Mouse (Mus musculus) MEL (cell line): Measurements from ENCODE around the gene Wdr59. TPM values are rescaled to one million over a fixed set of nuclear protein-coding genes. Genes with fewer than 3 reads are reported as not detected.

Experiments used
- DNase-seq: peaks from one replicate; pipeline ENCODE4 v3.0.0; 2011; ENCODE audit warnings: low read depth, low spot score
- H3K27ac ChIP-seq: 2 replicates; pipeline ENCODE4 v1.5.1; 2012; ENCODE audit warnings: low read depth, mild to moderate bottlenecking, control low read depth, low read length, moderate library complexity; ENCODE audit not compliant: control insufficient read depth
- H3K27me3 ChIP-seq, 2 experiments: fragments of 150-350 bp in 1 of 2; sonication (generic) in 1 of 2; 2 replicates each; pipeline ENCODE4 v1.6.1; 2012; ENCODE audit warnings: low read length in 2 of 2, mild to moderate bottlenecking in 2 of 2, improper control_type of control experiment in 1 of 2, moderate library complexity in 1 of 2; ENCODE audit not compliant: insufficient read depth in 2 of 2, control insufficient read depth in 1 of 2
- H3K36me3 ChIP-seq, 2 experiments: 2 replicates each; pipeline ENCODE4 v1.6.1; 2012 to 2014; ENCODE audit warnings: low read length in 2 of 2, improper control_type of control experiment in 1 of 2, inconsistent platforms in 1 of 2, mild to moderate bottlenecking in 1 of 2; ENCODE audit not compliant: insufficient read depth in 2 of 2, control insufficient read depth in 1 of 2
- H3K4me1 ChIP-seq, 2 experiments: fragments of 150-350 bp in 1 of 2; sonication (generic) in 1 of 2; 2 replicates each; pipeline ENCODE4 v1.6.1; 2012; ENCODE audit warnings: low read length in 2 of 2, improper control_type of control experiment in 1 of 2, mild to moderate bottlenecking in 1 of 2; ENCODE audit not compliant: insufficient read depth in 2 of 2, control insufficient read depth in 1 of 2
- H3K4me3 ChIP-seq, 2 experiments: fragments of 150-350 bp in 1 of 2; sonication (generic) in 1 of 2; 2 replicates each; pipeline ENCODE4 v1.5.1; 2012; ENCODE audit warnings: low read depth in 2 of 2, low read length in 2 of 2, mild to moderate bottlenecking in 2 of 2, moderate library complexity in 2 of 2, control low read depth in 1 of 2, improper control_type of control experiment in 1 of 2; ENCODE audit not compliant: control insufficient read depth in 1 of 2, insufficient read depth in 1 of 2
- H3K79me2 ChIP-seq: 2 replicates; pipeline ENCODE4 v1.6.1; 2012; ENCODE audit warnings: mild to moderate bottlenecking, low read length, moderate library complexity; ENCODE audit not compliant: control insufficient read depth, poor library complexity, insufficient read depth
- H3K9ac ChIP-seq: 2 replicates; pipeline ENCODE4 v1.6.1; 2012; ENCODE audit warnings: low read depth, mild to moderate bottlenecking, control low read depth, low read length, moderate library complexity; ENCODE audit not compliant: control insufficient read depth, poor library complexity, severe bottlenecking
- H3K9me3 ChIP-seq: fragments of 150-350 bp; sonication (generic); replicated peaks from 2 replicates; pipeline ENCODE4 v1.6.1; 2012; ENCODE audit warnings: mild to moderate bottlenecking, low read length, improper control_type of control experiment, moderate library complexity; ENCODE audit not compliant: insufficient read depth
- BHLHE40 ChIP-seq: IDR thresholded peaks from 2 replicates; pipeline ENCODE4 v1.6.1; 2012; ENCODE audit warnings: low read depth, mild to moderate bottlenecking, inconsistent platforms, low read length, improper control_type of control experiment, borderline replicate concordance
- CHD2 ChIP-seq: IDR thresholded peaks from 2 replicates; pipeline ENCODE4 v1.6.1; 2011; ENCODE audit warnings: low read length, improper control_type of control experiment
- CTCF ChIP-seq, 3 experiments: IDR thresholded peaks in 2 of 3; conservative IDR thresholded peaks in 1 of 3; 2 replicates each; pipeline ENCODE4 v1.5.1; 2011 to 2012; ENCODE audit warnings: low read length in 3 of 3, low read depth in 2 of 3, mild to moderate bottlenecking in 2 of 3, improper control_type of control experiment in 1 of 3, inconsistent platforms in 1 of 3, mixed read lengths in 1 of 3, moderate library complexity in 1 of 3; ENCODE audit not compliant: control insufficient read depth in 1 of 3, insufficient read depth in 1 of 3, poor library complexity in 1 of 3, severe bottlenecking in 1 of 3
- E2F4 ChIP-seq: IDR thresholded peaks from 2 replicates; pipeline ENCODE4 v1.6.1; 2011; ENCODE audit warnings: low read depth, low read length, improper control_type of control experiment, borderline replicate concordance
- ELF1 ChIP-seq: IDR thresholded peaks from 2 replicates; pipeline ENCODE4 v1.6.1; 2014; ENCODE audit warnings: low read depth, mild to moderate bottlenecking, inconsistent platforms, low read length, improper control_type of control experiment, moderate library complexity
- JUND ChIP-seq: IDR thresholded peaks from 2 replicates; pipeline ENCODE4 v1.6.1; 2011; ENCODE audit warnings: low read depth, mild to moderate bottlenecking, improper control_type of control experiment, low read length
- KAT2A ChIP-seq: conservative IDR thresholded peaks from 2 replicates; pipeline ENCODE4 v1.6.1; 2012; ENCODE audit warnings: low read depth, low read length, improper control_type of control experiment, inconsistent platforms
- MAX ChIP-seq: IDR thresholded peaks from 2 replicates; pipeline ENCODE4 v1.6.1; 2011; ENCODE audit warnings: low read length, improper control_type of control experiment
- MXI1 ChIP-seq: IDR thresholded peaks from 2 replicates; pipeline ENCODE4 v1.6.1; 2011; ENCODE audit warnings: mild to moderate bottlenecking, low read depth, low read length, improper control_type of control experiment
- MYB ChIP-seq: IDR thresholded peaks from 2 replicates; pipeline ENCODE4 v1.6.1; 2011; ENCODE audit warnings: mild to moderate bottlenecking, low read depth, low read length, improper control_type of control experiment
- MYC ChIP-seq: IDR thresholded peaks from 2 replicates; pipeline ENCODE4 v1.6.1; 2011; ENCODE audit warnings: low read depth, mild to moderate bottlenecking, low read length, improper control_type of control experiment, moderate library complexity
- POLR2AphosphoS2 ChIP-seq: IDR thresholded peaks from 2 replicates; pipeline ENCODE4 v1.6.1; 2011; ENCODE audit warnings: low read length, improper control_type of control experiment
- RAD21 ChIP-seq: IDR thresholded peaks from 2 replicates; pipeline ENCODE4 v1.6.1; 2011; ENCODE audit warnings: mild to moderate bottlenecking, low read depth, low read length, improper control_type of control experiment
- RCOR1 ChIP-seq: IDR thresholded peaks from 2 replicates; pipeline ENCODE4 v1.6.1; 2012; ENCODE audit warnings: low read depth, mild to moderate bottlenecking, inconsistent platforms, low read length, improper control_type of control experiment
- SMC3 ChIP-seq: IDR thresholded peaks from 2 replicates; pipeline ENCODE4 v1.6.1; 2011; ENCODE audit warnings: low read depth, low read length, improper control_type of control experiment
- TBP ChIP-seq: IDR thresholded peaks from 2 replicates; pipeline ENCODE4 v1.8.0; 2011; ENCODE audit warnings: low read depth, low read length, improper control_type of control experiment
- UBTF ChIP-seq: IDR thresholded peaks from 2 replicates; pipeline ENCODE4 v1.6.1; 2012; ENCODE audit warnings: low read depth, mild to moderate bottlenecking, inconsistent platforms, low read length, improper control_type of control experiment, moderate library complexity, borderline replicate concordance; ENCODE audit not compliant: insufficient read depth
- ZKSCAN1 ChIP-seq: IDR thresholded peaks from 2 replicates; pipeline ENCODE4 v1.6.1; 2012; ENCODE audit warnings: low read depth, mild to moderate bottlenecking, inconsistent platforms, low read length, improper control_type of control experiment, moderate library complexity
- ZMIZ1 ChIP-seq: IDR thresholded peaks from 2 replicates; pipeline ENCODE4 v1.6.1; 2012; ENCODE audit warnings: low read depth, mild to moderate bottlenecking, inconsistent platforms, low read length, improper control_type of control experiment, moderate library complexity
- polyA plus RNA-seq, 2 experiments: library from polyadenylated mRNA; stranded (reverse) in 1 of 2; unstranded in 1 of 2; fragments of >175 nt in 1 of 2; fragments of >200 nt in 1 of 2; gene quantifications; 2 replicates each; pipeline versions ENCODE4 v1.2.1 to v1.2.4; 2012; ENCODE audit warnings: low replicate concordance in 2 of 2, low read depth in 1 of 2; ENCODE audit not compliant: insufficient read length in 2 of 2, insufficient read depth in 1 of 2, missing spikeins in 1 of 2
- total RNA-seq: library from RNA; depleted of rRNA; stranded (reverse); fragments of 300-350 nt; gene quantifications from 2 replicates; pipeline ENCODE4 v1.2.3, GENCODE M21; 2012

The Wdr59 gene
- total and polyA plus RNA-seq, 3 experiments = 6.5 to 16.6 TPM; not detected in 1

- Histone ChIP-seq H3K27ac (no peak overlapping the region), H3K9ac (no peak overlapping the region)
- no peak for DNase-seq
- TF ChIP-seq MAX = no peak
- no peak for TF ChIP-seq MYC
- TF ChIP-seq MXI1 = no peak
- TF ChIP-seq CHD2 = no peak
- no peak for TF ChIP-seq ZKSCAN1
- no peak for TF ChIP-seq E2F4
- no peak for TF ChIP-seq RCOR1
- no peak for TF ChIP-seq SMC3
- no peak for TF ChIP-seq JUND
- no peak for TF ChIP-seq RAD21
- TF ChIP-seq ZMIZ1 = no peak
- TF ChIP-seq BHLHE40 = no peak
- no peak for TF ChIP-seq POLR2AphosphoS2
- no peak for TF ChIP-seq MYB
- TF ChIP-seq CTCF (IDR thresholded peaks at IDR 0.05 in 2 of 3, conservative IDR thresholded peaks at IDR 0.05 in 1 of 3; ENCODE audit: control insufficient read depth in 1 of 3, insufficient read depth in 1 of 3, low read depth in 2 of 3, low read length in 3 of 3, poor library complexity in 1 of 3, severe bottlenecking in 1 of 3) = no peak
- TF ChIP-seq ELF1 = no peak
- no peak for TF ChIP-seq UBTF
- no peak for TF ChIP-seq KAT2A
- TF ChIP-seq, all 39 proteins: peak for 0
- no peaks in the 10 kb centered on the region for H3K27me3 ChIP-seq
- no peaks in the 10 kb centered on the region for H3K9me3 ChIP-seq
- no peak overlapping the region for H3K4me3 ChIP-seq
- no peaks in the 10 kb centered on the region for H3K79me2 ChIP-seq
- H3K36me3 ChIP-seq = no peaks in the 10 kb centered on the region; a peak in 1 of 4 replicates
- H3K4me1 ChIP-seq = no peaks in the 10 kb centered on the region
Measured at GRCm38 (mm10) chr8:111493176-111493575, 28.7 kb downstream of the Wdr59 start.

- peaks cover 0 to 3% of the 10 kb centered on the region in 2 experiments; a peak in 3 of 4 replicates for H3K36me3 ChIP-seq
- H3K79me2 ChIP-seq = no peaks in the 10 kb centered on the region
- no peak for DNase-seq
- no peaks in the 10 kb centered on the region for H3K27me3 ChIP-seq
- no peak overlapping the region for H3K27ac ChIP-seq
- no peak overlapping the region for H3K9ac ChIP-seq
- TF ChIP-seq ZMIZ1 = no peak
- TF ChIP-seq TBP = no peak
- H3K9me3 ChIP-seq = no peaks in the 10 kb centered on the region
- H3K4me1 ChIP-seq = no peaks in the 10 kb centered on the region
- no peak overlapping the region for H3K4me3 ChIP-seq
Measured at GRCm38 (mm10) chr8:111492508-111492907, 29.4 kb downstream of the Wdr59 start.
